Mouse (Mus musculus) lung, embryonic 16.5 days (tissue): ENCODE measurements around the gene Carns1. TPM values are rescaled to one million over a fixed set of nuclear protein-coding genes. Genes with fewer than 3 reads are reported as not detected.

Experiments
- ATAC-seq: fragments of 200-750 bp; cut with Nextera tagmentation; 2 replicates; pipeline ENCODE4 v1.8.0; 2017; ENCODE audit warnings: low read depth, mild to moderate bottlenecking, moderate library complexity
- H3K27ac ChIP-seq: fragments of 300-500 bp; sonication (generic); 2 replicates; pipeline ENCODE4 v1.5.1; 2014; ENCODE audit warnings: mild to moderate bottlenecking, control low read depth, low read length
- H3K27me3 ChIP-seq: fragments of 300-500 bp; sonication (generic); 2 replicates; pipeline ENCODE4 v1.6.1; 2014; ENCODE audit warnings: low read depth, low read length, mixed read lengths; ENCODE audit not compliant: control insufficient read depth, insufficient read depth
- H3K36me3 ChIP-seq: fragments of 300-500 bp; sonication (generic); 2 replicates; pipeline ENCODE4 v1.6.1; 2014; ENCODE audit warnings: low read length; ENCODE audit not compliant: control insufficient read depth, insufficient read depth
- H3K4me1 ChIP-seq: fragments of 300-500 bp; sonication (generic); replicated peaks from 2 replicates; pipeline ENCODE4 v1.6.1; 2014; ENCODE audit warnings: low read length, mixed read lengths; ENCODE audit not compliant: control insufficient read depth, insufficient read depth
- H3K4me2 ChIP-seq: fragments of 300-500 bp; sonication (generic); 2 replicates; pipeline ENCODE4 v1.6.1; 2014; ENCODE audit warnings: low read depth, low read length, control low read depth
- H3K4me3 ChIP-seq: fragments of 300-500 bp; sonication (generic); 2 replicates; pipeline ENCODE4 v1.5.1; 2014; ENCODE audit warnings: mild to moderate bottlenecking, low read length, control low read depth
- H3K9ac ChIP-seq: fragments of 300-500 bp; sonication (generic); 2 replicates; pipeline ENCODE4 v1.6.1; 2014; ENCODE audit warnings: low read length, control low read depth
- H3K9me3 ChIP-seq: fragments of 300-500 bp; sonication (generic); 2 replicates; pipeline ENCODE4 v1.6.1; 2016; ENCODE audit warnings: low read length; ENCODE audit not compliant: control insufficient read depth
- WGBS: fragments of 180-500 bp; shearing (Covaris S2); extraction: QIAGEN DNeasy Blood & Tissue Kit; methylation state at CpG from one replicate; pipeline ENCODE4 v1.1.7; 2014; 5-methylcytosine and 5-hydroxymethylcytosine counted together
- microRNA-seq: library from miRNA; unstranded; fragments of <30 nt; microRNA quantifications from one replicate; pipeline ENCODE4, GENCODE M21; 2016
- polyA plus RNA-seq: library from polyadenylated mRNA; unstranded; fragments of >200 nt; fragmentation: Nextera tagmentation; extraction: Ambion mirVana; gene quantifications from 2 replicates; pipeline ENCODE4 v1.2.1, GENCODE M21; 2015

Carns1 gene
- polyA plus RNA-seq, 1 experiment from 2014 or later, result 2.5 TPM

- H3K4me2 ChIP-seq, result no peak overlapping the region
- ATAC-seq, result no peak
- H3K9me3 ChIP-seq, result no peaks in the 10 kb centered on the region
- no peaks in the 10 kb centered on the region for H3K4me1 ChIP-seq
- H3K27me3 ChIP-seq, result no peaks in the 10 kb centered on the region
- H3K27ac ChIP-seq, result no peak overlapping the region
- peaks cover 21% of the 10 kb centered on the region for H3K36me3 ChIP-seq
- H3K9ac ChIP-seq, result no peak overlapping the region
- WGBS, result 89% methylated on average over 10 of the region's 10 CpGs
- no peak overlapping the region for H3K4me3 ChIP-seq
Observed at GRCm38 (mm10) chr19:4115144-4115543, 60.1 kb downstream of the Carns1 start.

- no peak overlapping the region for H3K27ac ChIP-seq
- H3K9me3 ChIP-seq, result no peaks in the 10 kb centered on the region
- H3K36me3 ChIP-seq, result peaks cover 21% of the 10 kb centered on the region
- no peak for ATAC-seq
- 88% methylated on average over 10 of the region's 10 CpGs for WGBS
- no peak overlapping the region for H3K9ac ChIP-seq
- H3K4me1 ChIP-seq, result no peaks in the 10 kb centered on the region
- no peak overlapping the region for H3K4me3 ChIP-seq
- no peak overlapping the region for H3K4me2 ChIP-seq
- H3K27me3 ChIP-seq, result no peaks in the 10 kb centered on the region
Observed at GRCm38 (mm10) chr19:4114551-4114950, 60.7 kb downstream of the Carns1 start.

Small RNA genes lying within 50 kb of the gene (microRNA-seq; reads per million reads assigned to microRNA genes)
- not detected for gene Gm26115

Other genes with a start within 250 kb of the Carns1 start
- gene Aldh3b1, start 245.7 kb downstream of the Carns1 start, polyA plus RNA-seq, result 5.4 and 5.9 TPM in 2 replicates
- 21.7 and 21.9 TPM in 2 replicates for gene Unc93b1, start 240.3 kb downstream of the Carns1 start, polyA plus RNA-seq
- 0.18 and 0.24 TPM in 2 replicates for gene Aldh3b3, start 216.8 kb downstream of the Carns1 start, polyA plus RNA-seq
- 1.8 and 2.0 TPM in 2 replicates for gene Aldh3b2, start 203.2 kb downstream of the Carns1 start, polyA plus RNA-seq
- gene Acy3, start 188.9 kb downstream of the Carns1 start, polyA plus RNA-seq, result 11.9 and 13.3 TPM in 2 replicates
- 0.11 TPM in 1 of 2 replicates, not detected in the other for gene Tbx10, start 182.7 kb downstream of the Carns1 start, polyA plus RNA-seq
- gene Nudt8, start 174.9 kb downstream of the Carns1 start, polyA plus RNA-seq, result 21.8 and 22.0 TPM in 2 replicates
- gene Gm49405, start 174.9 kb downstream of the Carns1 start, polyA plus RNA-seq, result 2.4 and 2.5 TPM in 2 replicates
- 3.8 and 3.9 TPM in 2 replicates for gene Doc2g, start 172.2 kb downstream of the Carns1 start, polyA plus RNA-seq
- gene Ndufv1, start 162.7 kb downstream of the Carns1 start, polyA plus RNA-seq, result 177 and 184 TPM in 2 replicates
- 432 and 433 TPM in 2 replicates for gene Gstp1, start 137.5 kb downstream of the Carns1 start, polyA plus RNA-seq
- gene Gstp2, start 129.5 kb downstream of the Carns1 start, polyA plus RNA-seq, result 3.5 and 5.0 TPM in 2 replicates
- gene Gstp3, start 115.9 kb downstream of the Carns1 start, polyA plus RNA-seq, result 0.85 and 1.9 TPM in 2 replicates
- not detected in 2 replicates for gene Cabp2, start 93.9 kb downstream of the Carns1 start, polyA plus RNA-seq
- gene Cdk2ap2, start 78.3 kb downstream of the Carns1 start, polyA plus RNA-seq, result 111 and 128 TPM in 2 replicates
- 12.6 and 14.4 TPM in 2 replicates for gene Pitpnm1, start 75.5 kb downstream of the Carns1 start, polyA plus RNA-seq
- gene Aip, start 49.6 kb downstream of the Carns1 start, polyA plus RNA-seq, result 102 TPM in 2 replicates
- gene Gpr152, start 35.7 kb downstream of the Carns1 start, polyA plus RNA-seq, result not detected in 2 replicates
- gene Cabp4, start 31.4 kb downstream of the Carns1 start, polyA plus RNA-seq, result 0.16 TPM in 1 of 2 replicates, not detected in the other
- 174 and 184 TPM in 2 replicates for gene Coro1b, start 26.9 kb downstream of the Carns1 start, polyA plus RNA-seq
- gene Ptprcap, start 21.9 kb downstream of the Carns1 start, polyA plus RNA-seq, result 4.6 and 14.2 TPM in 2 replicates
- gene Rps6kb2, start 12.1 kb downstream of the Carns1 start, polyA plus RNA-seq, result 51.6 and 52.7 TPM in 2 replicates
- 4.0 and 7.0 TPM in 2 replicates for gene Tbc1d10c, start 15.8 kb upstream of the Carns1 start, polyA plus RNA-seq
- 911 and 931 TPM in 2 replicates for gene Ppp1ca, start 16.6 kb upstream of the Carns1 start, polyA plus RNA-seq
- 30.5 and 33.6 TPM in 2 replicates for gene Rad9a, start 26.2 kb upstream of the Carns1 start, polyA plus RNA-seq
- 4.8 and 6.1 TPM in 2 replicates for gene Clcf1, start 38.8 kb upstream of the Carns1 start, polyA plus RNA-seq
- not detected in 2 replicates for gene AC109138.7, start 38.9 kb upstream of the Carns1 start, polyA plus RNA-seq
- 32.6 and 38.0 TPM in 2 replicates for gene Pold4, start 56.4 kb upstream of the Carns1 start, polyA plus RNA-seq
- gene Ssh3, start 93.7 kb upstream of the Carns1 start, polyA plus RNA-seq, result 20.0 and 21.5 TPM in 2 replicates
- gene Ankrd13d, start 107.7 kb upstream of the Carns1 start, polyA plus RNA-seq, result 3.5 and 5.2 TPM in 2 replicates
- 13.7 and 15.0 TPM in 2 replicates for gene Grk2, start 130.7 kb upstream of the Carns1 start, polyA plus RNA-seq
- 35.1 and 42.9 TPM in 2 replicates for gene Kdm2a, start 222.8 kb upstream of the Carns1 start, polyA plus RNA-seq